Mouse (Mus musculus) heart, adult 18-20 months (tissue): Measurements from ENCODE around the gene Snx15. TPM values are rescaled to one million over a fixed set of nuclear protein-coding genes. Genes with fewer than 3 reads are reported as not detected.

Experiments used
- DNase-seq, 2 experiments: peaks; one replicate each; pipeline ENCODE4 v3.0.0; 2021 to 2022; ENCODE audit warnings: mixed read lengths in 1 of 2
- total RNA-seq, 2 experiments: library from RNA; stranded (reverse); gene quantifications; 2 replicates each; pipeline ENCODE4 v1.2.3; 2021

Snx15 gene
- total RNA-seq, 2 experiments from 2014 or later = 13.9 to 15.2 TPM

GRCm38 (mm10) chr19:6121761-6122160, 6.3 kb downstream of the Snx15 start:
- no peak for DNase-seq

- no peak for DNase-seq
Measured at GRCm38 (mm10) chr19:6118677-6119185, 9.4 kb downstream of the Snx15 start.

GRCm38 (mm10) chr19:6117986-6118676, 10.0 kb downstream of the Snx15 start, which contains the start of gene Sac3d1:
TSS of gene Sac3d1 (minus strand) at chr19:6118650.
- peak; percentile 93 to 94 for DNase-seq

- no peak for DNase-seq
Measured at GRCm38 (mm10) chr19:6117346-6117985, 10.6 kb downstream of the Snx15 start.

GRCm38 (mm10) chr19:6116113-6116850, 11.8 kb downstream of the Snx15 start:
- no peak for DNase-seq

GRCm38 (mm10) chr19:6113116-6113515, 15.0 kb downstream of the Snx15 start:
- DNase-seq = no peak

GRCm38 (mm10) chr19:6105586-6105985, 22.5 kb downstream of the Snx15 start, which contains the start of gene Naaladl1:
TSS of gene Naaladl1 (plus strand) at chr19:6105782.
- DNase-seq = no peak

GRCm38 (mm10) chr19:6104476-6104875, 23.6 kb downstream of the Snx15 start:
- DNase-seq = no peak

GRCm38 (mm10) chr19:6102169-6102853, 25.8 kb downstream of the Snx15 start:
- no peak for DNase-seq

- DNase-seq = no peak
Measured at GRCm38 (mm10) chr19:6101186-6101585, 26.9 kb downstream of the Snx15 start.

GRCm38 (mm10) chr19:6097847-6098246, 30.3 kb downstream of the Snx15 start:
- no peak for DNase-seq

- DNase-seq = no peak
Measured at GRCm38 (mm10) chr19:6094119-6094518, 34.0 kb downstream of the Snx15 start, which contains the start of gene AC131692.1. TSS of gene AC131692.1 (plus strand) at chr19:6094419.

GRCm38 (mm10) chr19:6088841-6089240, 39.3 kb downstream of the Snx15 start:
- no peak for DNase-seq

GRCm38 (mm10) chr19:6085417-6085879, 42.7 kb downstream of the Snx15 start:
- DNase-seq = peak; percentile 22 to 41

- peak; percentile 97 to 99 for DNase-seq
Measured at GRCm38 (mm10) chr19:6084478-6085248, 43.4 kb downstream of the Snx15 start, which contains the start of the genes Zfpl1 and Cdca5. TSS of gene Zfpl1 (minus strand) at chr19:6084956. TSS of gene Cdca5 (plus strand) at chr19:6084983.

GRCm38 (mm10) chr19:6082156-6082555, 45.9 kb downstream of the Snx15 start, which contains the start of gene Gm28374:
TSS of gene Gm28374 (minus strand) at chr19:6082256.
- DNase-seq = no peak

GRCm38 (mm10) chr19:6079983-6080480, 48.1 kb downstream of the Snx15 start, which contains the start of gene Tmem262:
TSS of gene Tmem262 (plus strand) at chr19:6080033.
- DNase-seq = no peak

GRCm38 (mm10) chr19:6076564-6077393, 51.3 kb downstream of the Snx15 start, which contains the start of gene Vps51:
TSS of gene Vps51 (minus strand) at chr19:6077231.
- DNase-seq = peak; percentile 90 to 92

GRCm38 (mm10) chr19:6073889-6074288, 54.2 kb downstream of the Snx15 start:
- DNase-seq = no peak
